Mouse (Mus musculus): ENCODE measurements at regions not wholly inside any gene's neighbourhood (a gene's known extent, or its start where the extent isn't known, plus 50 kb on each side); places are given as distances from the start of the nearest gene placed in this dataset.

- TF ChIP-seq POLR2A (IDR thresholded peaks at IDR 0.05; ENCODE audit: insufficient read depth, low read length) (no peak), CTCF (IDR thresholded peaks at IDR 0.05; ENCODE audit: low read depth, low read length) (no peak)
Measured at GRCm38 (mm10) chr14:24997786-24998509, 461.0 kb upstream of the Zmiz1 start.
